Mouse (Mus musculus): Measurements from ENCODE around the gene Adgrg2. TPM values are rescaled to one million over a fixed set of nuclear protein-coding genes. Genes with fewer than 3 reads are reported as not detected.

The Adgrg2 gene
- polyA plus RNA-seq, 1 experiment from 2014 or later = 1.7 TPM

DNA sequence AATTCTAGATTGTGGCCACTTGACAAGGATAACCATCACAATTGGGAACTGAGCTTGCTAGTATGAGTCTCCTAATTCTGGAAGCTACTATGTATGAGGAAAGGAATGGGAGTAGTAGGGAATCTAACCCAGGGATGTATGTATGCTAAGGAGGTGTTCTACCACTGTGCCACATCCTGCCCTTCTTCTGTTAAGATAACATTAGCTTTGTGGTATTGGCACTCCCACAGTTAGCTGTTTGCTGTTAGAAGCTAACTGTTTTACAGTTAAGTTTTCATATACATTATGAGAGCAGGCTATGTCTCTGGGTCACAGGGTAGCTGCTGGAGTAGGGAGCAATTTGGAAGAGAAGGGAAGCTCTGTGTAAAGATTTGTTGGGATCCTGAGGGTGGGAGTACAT, 125.5 kb downstream of the Adgrg2 start:
- Histone ChIP-seq H3K9ac (ENCODE audit: low read length) (no peak overlapping the region), H3K4me2 (ENCODE audit: low read depth) (no peak overlapping the region), H3K9me3 (ENCODE audit: control insufficient read depth, low read length) (no peaks in the 10 kb centered on the region), H3K27me3 (ENCODE audit: control insufficient read depth, insufficient read depth, low read length) (no peaks in the 10 kb centered on the region), H3K4me3 (ENCODE audit: low read depth, low read length) (no peak overlapping the region), H3K4me1 (ENCODE audit: control insufficient read depth, insufficient read depth, low read length) (no peaks in the 10 kb centered on the region), H3K36me3 (ENCODE audit: control insufficient read depth, insufficient read depth, low read length) (no peaks in the 10 kb centered on the region), H3K27ac (ENCODE audit: low read depth, low read length) (no peak overlapping the region)
- ATAC-seq (ENCODE audit: insufficient read depth, low FRiP score, low TSS enrichment) = no peak
- no peak for DNase-seq (ENCODE audit: low spot score)

DNA sequence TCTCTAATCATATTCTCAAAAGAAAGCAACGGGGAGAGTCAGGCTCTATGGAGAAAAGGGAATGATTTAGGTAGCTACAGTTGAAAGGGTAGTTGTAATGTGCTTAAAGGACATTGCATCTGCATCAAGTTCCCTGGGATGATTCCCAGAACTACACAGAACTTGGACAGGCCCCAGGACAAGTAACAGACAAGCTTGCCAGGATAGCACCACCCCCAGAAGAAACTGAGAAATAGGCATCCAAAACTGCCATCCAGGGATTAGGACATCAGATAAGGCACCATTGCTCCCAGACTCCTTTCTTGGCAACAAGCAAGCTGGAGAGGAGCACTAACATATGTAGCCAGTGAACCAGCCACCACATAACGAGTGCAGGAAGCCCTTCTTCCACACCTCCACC, 152.3 kb downstream of the Adgrg2 start:
- Histone ChIP-seq H3K4me3 (ENCODE audit: low read depth, low read length) (no peak overlapping the region), H3K4me1 (ENCODE audit: control insufficient read depth, insufficient read depth, low read length) (no peaks in the 10 kb centered on the region), H3K9ac (ENCODE audit: low read length) (no peak overlapping the region), H3K27me3 (ENCODE audit: control insufficient read depth, insufficient read depth, low read length) (no peaks in the 10 kb centered on the region), H3K4me2 (ENCODE audit: low read depth) (no peak overlapping the region), H3K27ac (ENCODE audit: low read depth, low read length) (no peak overlapping the region), H3K36me3 (ENCODE audit: control insufficient read depth, insufficient read depth, low read length) (no peaks in the 10 kb centered on the region), H3K9me3 (ENCODE audit: control insufficient read depth, low read length) (no peaks in the 10 kb centered on the region)
- DNase-seq (ENCODE audit: low spot score) = no peak
- WGBS = 78% methylated on average over 2 of the region's 2 CpGs
- ATAC-seq (ENCODE audit: insufficient read depth, low FRiP score, low TSS enrichment) = no peak

Other genes starting within 250 kb of the Adgrg2 start
- gene Phka2, start 111.5 kb downstream of the Adgrg2 start, polyA plus RNA-seq (2014; fragmentation: Nextera tagmentation; extraction: Ambion mirVana) = 17.4 and 18.1 TPM in 2 replicates

All from neural tube, embryonic 11.5 days (tissue).